Mouse (Mus musculus) heart, adult 9 months (tissue): ENCODE measurements around the gene A430078G23Rik.

Source experiments
- DNase-seq, 2 experiments: peaks; one replicate each; pipeline ENCODE4 v3.0.0; 2022; ENCODE audit warnings: low spot score in 2 of 2

The A430078G23Rik gene

DNA sequence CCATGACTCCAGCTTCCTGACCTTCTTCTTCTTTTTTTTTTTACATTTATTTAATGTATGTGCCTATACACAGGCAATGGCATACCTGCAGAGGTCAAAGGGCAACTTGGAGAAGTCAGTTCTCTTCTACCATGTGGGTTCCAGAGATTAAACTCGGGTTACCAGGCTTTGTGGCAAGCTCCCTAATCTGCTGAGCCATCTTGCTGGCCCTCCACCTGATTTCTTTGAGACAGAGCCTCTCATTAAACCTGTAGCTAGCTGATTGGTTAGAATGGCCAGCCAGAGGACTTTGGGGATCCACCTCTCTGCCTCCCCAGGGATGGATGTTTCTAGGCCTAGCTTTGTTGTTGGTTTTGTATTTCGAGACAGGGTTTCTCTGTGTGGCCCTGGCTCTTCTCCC lies 57.9 kb downstream of the A430078G23Rik start:
- no peak for DNase-seq

- peak; percentile 67 to 68 for DNase-seq
Measured at GRCm38 (mm10) chr8:3411901-3412301, 58.7 kb downstream of the A430078G23Rik start.

GRCm38 (mm10) chr8:3412816-3413215 lies 59.6 kb downstream of the A430078G23Rik start:
- DNase-seq, result no peak

- no peak for DNase-seq
Measured at GRCm38 (mm10) chr8:3414639-3415190, 61.5 kb downstream of the A430078G23Rik start.

DNA sequence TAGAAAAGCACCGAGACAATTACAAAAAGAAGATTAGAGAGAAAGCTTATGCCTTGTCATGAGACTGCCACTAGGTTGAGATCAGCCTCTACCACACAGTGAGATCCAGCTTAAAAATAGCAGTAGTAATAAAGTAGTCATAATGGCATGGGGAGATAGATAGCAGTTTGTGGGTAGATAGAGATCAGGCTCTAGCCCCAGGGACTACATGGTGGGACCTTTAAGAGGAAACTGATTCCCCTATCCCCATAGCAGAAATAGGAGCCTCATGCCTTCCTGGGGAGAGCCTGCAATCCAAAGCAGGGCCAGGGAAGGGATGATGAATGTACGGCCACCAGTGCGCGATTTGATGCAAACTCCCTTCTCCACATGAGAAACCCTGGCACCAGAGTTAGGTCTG lies 62.0 kb downstream of the A430078G23Rik start:
- no peak for DNase-seq

DNA sequence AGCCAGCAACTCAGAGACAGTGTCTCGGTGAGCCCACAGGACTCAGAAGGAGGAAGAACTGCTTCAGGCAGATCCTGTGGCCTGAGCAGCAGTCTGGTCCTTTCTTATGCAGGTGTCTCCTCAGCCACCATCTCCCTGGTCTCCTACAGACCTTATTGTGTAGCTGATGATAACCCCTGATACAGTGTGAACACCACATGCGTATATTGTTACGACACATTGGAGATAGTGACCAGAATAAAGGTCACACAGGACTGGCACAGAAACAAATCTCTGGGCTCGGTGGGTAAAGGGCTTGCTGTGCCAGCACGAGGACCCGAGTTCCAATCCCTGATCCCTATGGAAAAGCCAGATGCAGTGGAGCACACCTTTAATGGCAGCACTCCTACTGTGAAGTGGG lies 62.4 kb downstream of the A430078G23Rik start:
- no peak for DNase-seq

- no peak for DNase-seq
Measured at GRCm38 (mm10) chr8:3416846-3417245, 63.6 kb downstream of the A430078G23Rik start.

GRCm38 (mm10) chr8:3417455-3417854 lies 64.2 kb downstream of the A430078G23Rik start:
- no peak for DNase-seq

GRCm38 (mm10) chr8:3418101-3418500 lies 64.9 kb downstream of the A430078G23Rik start:
- no peak for DNase-seq

DNA sequence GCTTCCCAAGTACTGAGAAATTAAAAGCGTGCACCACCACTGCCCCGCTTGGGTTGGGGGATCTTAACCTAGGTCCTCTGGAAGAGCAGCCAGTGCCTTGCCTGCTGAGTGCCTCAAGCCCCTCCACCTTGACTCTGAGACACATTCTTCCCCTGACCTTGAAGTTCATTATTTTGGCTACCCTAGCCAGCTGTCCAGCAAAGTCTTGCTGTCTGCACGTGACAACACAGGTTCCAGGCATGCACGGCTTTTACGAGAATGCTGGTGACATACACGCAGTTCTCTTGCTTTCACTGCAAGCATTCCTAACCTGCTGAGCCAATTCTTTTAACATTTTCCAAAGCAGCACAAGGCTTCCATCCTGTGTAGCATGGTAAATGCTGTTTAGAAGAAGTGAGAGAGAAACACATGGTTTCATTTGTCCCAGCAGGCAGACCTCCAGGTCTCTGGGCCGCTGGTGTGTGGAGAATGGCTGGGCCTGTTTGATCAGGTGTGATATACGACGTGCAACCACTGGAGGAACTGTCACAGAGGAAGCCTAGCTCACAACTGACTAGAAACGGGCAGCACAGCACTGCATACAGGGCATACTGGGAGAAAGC lies 67.0 kb downstream of the A430078G23Rik start:
- DNase-seq, result no peak

DNA sequence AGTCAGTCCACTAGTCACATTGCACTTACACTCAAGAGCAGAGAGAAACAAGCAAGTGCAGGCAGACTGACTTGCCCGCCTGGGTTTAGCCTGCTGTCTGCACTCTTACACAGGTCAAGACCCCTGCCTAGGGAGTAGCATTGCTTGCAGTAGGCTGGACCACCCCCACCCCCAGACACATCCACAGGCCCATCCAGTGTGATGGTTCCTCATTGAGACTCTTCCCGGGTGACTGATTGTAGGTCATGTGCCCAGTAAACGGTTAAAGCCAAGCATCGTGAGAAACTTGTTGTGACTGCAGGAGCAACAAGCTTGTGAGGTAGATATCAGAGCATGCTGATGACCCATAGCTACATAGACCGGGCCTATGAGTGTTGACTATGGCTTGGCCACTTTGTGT lies 68.3 kb downstream of the A430078G23Rik start:
- DNase-seq, result no peak

DNA sequence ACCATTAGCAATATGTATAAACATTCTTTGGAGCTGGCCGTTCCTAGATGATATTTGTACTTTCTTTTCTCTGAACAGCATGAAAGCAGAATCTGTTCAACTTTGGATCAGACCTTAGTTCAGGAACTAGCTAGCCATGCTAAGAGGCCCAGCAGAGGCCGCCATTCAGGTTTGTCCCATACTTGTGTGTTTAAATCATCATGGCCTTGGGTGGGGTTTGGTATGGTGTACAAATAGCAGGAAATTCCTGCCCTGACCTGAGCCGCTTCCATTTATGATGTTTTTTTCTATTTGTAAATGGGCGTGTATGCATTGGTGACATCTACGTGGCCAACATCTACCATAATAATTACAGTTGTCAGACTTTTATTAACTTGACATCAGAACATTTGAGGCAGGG lies 72.0 kb downstream of the A430078G23Rik start:
- DNase-seq, result peak; percentile 11 to 29

DNA sequence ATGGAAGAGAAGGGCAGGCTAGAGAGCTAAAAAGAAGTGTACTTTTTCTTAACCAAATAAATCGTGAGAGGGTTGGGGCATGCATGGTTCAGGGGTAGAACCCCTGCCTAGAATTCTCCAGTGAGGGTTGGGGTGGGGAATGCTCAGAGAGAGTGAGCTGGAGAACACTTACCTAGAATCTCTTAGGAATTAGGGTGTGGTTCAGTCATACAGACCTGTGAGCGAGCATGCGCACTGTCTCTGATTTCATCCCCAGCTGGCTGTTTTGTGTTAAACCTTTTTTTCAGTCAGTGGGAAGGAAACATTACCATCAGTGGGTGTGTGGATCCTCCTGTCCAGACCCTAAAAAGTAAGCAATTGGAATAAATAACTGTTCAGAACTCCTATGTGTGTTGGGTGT lies 73.0 kb downstream of the A430078G23Rik start:
- DNase-seq, result no peak

GRCm38 (mm10) chr8:3428426-3428825 lies 75.2 kb downstream of the A430078G23Rik start:
- no peak for DNase-seq

DNA sequence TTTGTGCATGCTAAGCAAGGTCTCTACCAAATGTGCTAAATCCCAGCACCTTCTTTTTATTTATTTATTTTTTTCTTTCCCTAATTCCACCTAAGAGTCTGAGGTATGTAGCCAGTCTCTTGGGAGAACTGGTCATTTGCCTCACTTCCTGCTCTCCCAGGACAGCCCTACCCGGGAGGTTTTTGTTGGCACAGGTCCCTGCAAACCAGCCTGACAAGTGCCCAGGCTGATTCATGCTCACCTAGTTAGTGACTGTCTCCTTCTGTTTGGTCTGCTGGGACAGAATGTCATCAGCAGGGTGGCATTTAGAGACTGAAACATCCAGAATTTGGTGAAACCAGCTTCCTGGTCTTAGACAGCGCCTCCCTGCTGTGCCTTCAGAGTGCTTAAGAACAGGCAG lies 76.8 kb downstream of the A430078G23Rik start:
- DNase-seq, result peak in 1 of 2 experiments; percentile 33

DNA sequence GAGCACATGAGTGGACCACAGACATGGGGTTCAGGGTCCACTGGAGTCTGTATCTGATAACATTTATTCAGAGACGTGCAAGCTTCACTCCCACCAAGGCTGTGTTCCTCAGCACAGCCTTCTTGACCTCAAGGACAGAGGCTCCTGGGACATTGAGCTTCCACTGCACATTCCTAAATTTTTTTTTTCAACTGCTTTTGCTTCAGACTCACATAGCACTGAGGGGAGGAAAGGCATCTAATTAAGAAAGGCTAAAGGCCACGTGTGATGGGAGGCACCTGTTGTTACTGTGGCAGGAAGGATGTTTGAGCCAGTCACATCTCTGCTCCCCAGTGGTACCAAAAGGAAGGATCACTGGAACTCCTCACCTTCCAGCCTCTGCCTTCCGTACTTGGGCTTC lies 77.9 kb downstream of the A430078G23Rik start:
- no peak for DNase-seq

- DNase-seq, result no peak
Measured at GRCm38 (mm10) chr8:3436492-3436891, 83.3 kb downstream of the A430078G23Rik start.

- no peak for DNase-seq
Measured at GRCm38 (mm10) chr8:3439510-3439909, 86.3 kb downstream of the A430078G23Rik start.
